Mouse (Mus musculus) ES-Bruce4 (cell line): ENCODE measurements at regions not wholly inside any gene's neighbourhood (a gene's known extent, or its start where the extent isn't known, plus 50 kb on each side); places are given as distances from the start of the nearest gene placed in this dataset.

Experiments used
- CTCF ChIP-seq: IDR thresholded peaks from one replicate; pipeline ENCODE4 v1.8.1; 2011; ENCODE audit warnings: low read depth, low read length
- EP300 ChIP-seq: IDR thresholded peaks from 2 replicates; pipeline ENCODE4 v1.6.1; 2011; ENCODE audit warnings: low read depth, low read length; ENCODE audit not compliant: insufficient read depth
- POLR2A ChIP-seq: IDR thresholded peaks from one replicate; pipeline ENCODE4 v1.8.1; 2011; ENCODE audit warnings: low read length; ENCODE audit not compliant: insufficient read depth

- TF ChIP-seq CTCF (no peak), POLR2A (no peak), EP300 (no peak)
Observed at GRCm38 (mm10) chr7:135848833-135849232, 132.7 kb upstream of the Mki67 start.
